Mouse (Mus musculus) liver, postnatal 0 days (tissue): ENCODE data around the gene Osbpl11.

Experiments
- CTCF ChIP-seq: sonication (generic); IDR thresholded peaks from 2 replicates; pipeline ENCODE4 v1.5.1; 2016; ENCODE audit warnings: antibody characterized with exemption, low read depth
- EP300 ChIP-seq: IDR thresholded peaks from 2 replicates; pipeline ENCODE4 v1.6.1; 2016; ENCODE audit warnings: antibody characterized with exemption, low read depth, mild to moderate bottlenecking

- TF ChIP-seq EP300, result no peak
- TF ChIP-seq CTCF, result no peak
These were observed 5.0 kb upstream of the Osbpl11 start for GRCm38 (mm10) chr16:33179911-33180310.
